Mouse (Mus musculus) skeletal muscle tissue, adult 2 months (tissue): ENCODE data around the gene Dlst.

Experiments used
- DNase-seq: peaks from one replicate; pipeline ENCODE4 v3.0.0-alpha.2; 2012; ENCODE audit warnings: low read depth, low spot score

Dlst gene

GRCm38 (mm10) chr12:85150321-85151001 is 39.8 kb downstream of the Dlst start:
- no peak for DNase-seq

- DNase-seq, result no peak
These were observed 40.6 kb downstream of the Dlst start, which contains the start of gene Rps6kl1 for GRCm38 (mm10) chr12:85151002-85151774. Gene Rps6kl1 (minus strand): TSS chr12:85151264.

GRCm38 (mm10) chr12:85153011-85153410 is 42.4 kb downstream of the Dlst start:
- no peak for DNase-seq

- DNase-seq, result no peak
These were observed 45.7 kb downstream of the Dlst start for GRCm38 (mm10) chr12:85156324-85156723.

- DNase-seq, result no peak
These were observed 47.3 kb downstream of the Dlst start for GRCm38 (mm10) chr12:85157797-85158460.

- no peak for DNase-seq
These were observed 48.2 kb downstream of the Dlst start for GRCm38 (mm10) chr12:85158801-85159200.

GRCm38 (mm10) chr12:85159592-85159991 is 49.0 kb downstream of the Dlst start:
- peak; percentile 51 for DNase-seq

- DNase-seq, result peak; percentile 66
These were observed 54.4 kb downstream of the Dlst start for GRCm38 (mm10) chr12:85164996-85165395.

GRCm38 (mm10) chr12:85166631-85167030 is 56.0 kb downstream of the Dlst start:
- no peak for DNase-seq

- DNase-seq, result peak; percentile 77
These were observed 58.7 kb downstream of the Dlst start for GRCm38 (mm10) chr12:85169117-85169858.

GRCm38 (mm10) chr12:85169877-85170276 is 59.2 kb downstream of the Dlst start:
- no peak for DNase-seq

GRCm38 (mm10) chr12:85170284-85170947 is 59.8 kb downstream of the Dlst start:
- DNase-seq, result peak; percentile 82

- no peak for DNase-seq
These were observed 60.3 kb downstream of the Dlst start for GRCm38 (mm10) chr12:85170948-85171307.

GRCm38 (mm10) chr12:85174016-85174415 is 63.4 kb downstream of the Dlst start:
- DNase-seq, result no peak

- DNase-seq, result no peak
These were observed 64.5 kb downstream of the Dlst start for GRCm38 (mm10) chr12:85175087-85175675.

GRCm38 (mm10) chr12:85175926-85176845 is 65.6 kb downstream of the Dlst start:
- no peak for DNase-seq

GRCm38 (mm10) chr12:85176846-85177523 is 66.4 kb downstream of the Dlst start:
- no peak for DNase-seq

- DNase-seq, result no peak
These were observed 67.2 kb downstream of the Dlst start, which contains the start of gene Pgf for GRCm38 (mm10) chr12:85177740-85178239. Gene Pgf (minus strand): TSS chr12:85177790.

GRCm38 (mm10) chr12:85178294-85178693 is 67.7 kb downstream of the Dlst start:
- no peak for DNase-seq
